Mouse (Mus musculus): ENCODE data around the gene Lpp. TPM values are rescaled to one million over a fixed set of nuclear protein-coding genes. Genes with fewer than 3 reads are reported as not detected.

Gene Lpp
- total and polyA plus RNA-seq, 3 experiments, result 0.64 to 1.2 (median 0.68) TPM

DNA sequence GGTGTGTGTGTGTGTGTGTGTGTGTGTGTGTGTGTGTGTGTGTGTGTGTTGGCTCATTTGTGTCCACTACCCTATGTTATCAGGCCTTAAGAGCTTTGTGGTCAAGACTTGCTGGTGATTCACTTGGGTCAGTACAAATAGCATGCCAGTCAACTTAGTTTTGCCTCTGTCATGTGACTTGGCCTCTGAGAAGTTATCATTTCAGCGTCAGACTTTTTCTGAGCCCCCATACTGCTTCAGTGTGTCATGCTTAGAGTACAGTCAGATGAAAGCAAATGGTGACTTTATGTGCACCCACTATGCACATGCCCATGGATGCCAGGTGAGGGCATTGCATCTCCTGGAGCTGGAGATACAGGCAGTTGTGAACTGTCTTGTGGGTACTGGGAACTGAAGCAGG lies 38.5 kb downstream of the Lpp start:
- Histone ChIP-seq H3K4me3 (replicated peaks in 1 of 3; ENCODE audit: low read depth in 2 of 3, low read length in 2 of 3, poor library complexity in 1 of 3) (no peak overlapping the region), H3K27ac (ENCODE audit: insufficient read depth, low read depth) (no peak overlapping the region), H3K79me2 (replicated peaks; ENCODE audit: control insufficient read depth, extremely low read depth, insufficient read depth, poor library complexity, severe bottlenecking) (no peaks in the 10 kb centered on the region), H3K4me2 (ENCODE audit: insufficient read depth, low read depth, poor library complexity, severe bottlenecking) (no peak overlapping the region), H3K9ac (ENCODE audit: insufficient read depth, low read depth) (no peak overlapping the region), H3K27me3 (replicated peaks) (no peaks in the 10 kb centered on the region), H3K9me3 (replicated peaks; ENCODE audit: low read length) (no peaks in the 10 kb centered on the region), H3K4me1 (ENCODE audit: control insufficient read depth in 1 of 2, insufficient read depth in 2 of 2) (peaks cover 0 to 22% of the 10 kb centered on the region in 2 experiments; a peak in 2 of 4 replicates), H3K36me3 (replicated peaks in 1 of 2; ENCODE audit: control insufficient read depth in 1 of 2, insufficient read depth in 1 of 2, low read length in 1 of 2) (no peaks in the 10 kb centered on the region)
- DNase-seq (ENCODE audit: extremely low read depth), result no peak
- dilution Hi-C loops (cut with MboI; ENCODE audit: extremely low pct_ligation_motif_present, extremely low pct_unique_long_range_greater_than_20kb, low sequenced_read_pairs) (no loop called here), in situ Hi-C loops (cut with MboI; ENCODE audit: low pct_ligation_motif_present, low pct_unique_long_range_greater_than_20kb, low sequenced_read_pairs) (no loop called here)
- no peak for TF ChIP-seq MEF2A (IDR thresholded peaks at IDR 0.05; ENCODE audit: borderline replicate concordance, low read depth, low read length)
- TF ChIP-seq ETS1 (conservative IDR thresholded peaks at IDR 0.05; ENCODE audit: low read depth, low read length), result no peak
- no peak for TF ChIP-seq ELF1 (IDR thresholded peaks at IDR 0.05; ENCODE audit: low read depth, low read length)
- TF ChIP-seq UBTF (IDR thresholded peaks at IDR 0.05; ENCODE audit: low read depth, low read length), result no peak
- TF ChIP-seq TCF12 (IDR thresholded peaks at IDR 0.05; ENCODE audit: low read depth, low read length), result no peak
- no peak for TF ChIP-seq POLR2AphosphoS2 (IDR thresholded peaks at IDR 0.05; ENCODE audit: low read depth, low read length)
- no peak for TF ChIP-seq MYC (IDR thresholded peaks at IDR 0.05; ENCODE audit: low read depth, low read length)
- no peak for TF ChIP-seq ZC3H11A (IDR thresholded peaks at IDR 0.05; ENCODE audit: low read depth, low read length)
- TF ChIP-seq BHLHE40 (IDR thresholded peaks at IDR 0.05; ENCODE audit: low read depth, low read length), result no peak
- no peak for TF ChIP-seq GABPA (IDR thresholded peaks at IDR 0.05; ENCODE audit: insufficient replicate concordance, low read depth, low read length)
- TF ChIP-seq NRF1 (IDR thresholded peaks at IDR 0.05; ENCODE audit: low read depth, low read length), result no peak
- TF ChIP-seq MXI1 (IDR thresholded peaks at IDR 0.05; ENCODE audit: low read depth, low read length), result no peak
- no peak for TF ChIP-seq SMC3 (IDR thresholded peaks at IDR 0.05; ENCODE audit: low read depth, low read length)
- TF ChIP-seq USF1 (IDR thresholded peaks at IDR 0.05; ENCODE audit: low read depth, low read length), result no peak
- no peak for TF ChIP-seq IRF4 (IDR thresholded peaks at IDR 0.05; ENCODE audit: low read depth, low read length)
- no peak for TF ChIP-seq ZNF384 (IDR thresholded peaks at IDR 0.05; ENCODE audit: low read depth, low read length)
- TF ChIP-seq USF2 (conservative IDR thresholded peaks at IDR 0.05; ENCODE audit: low read depth, low read length), result no peak
- no peak for TF ChIP-seq CTCF (conservative IDR thresholded peaks at IDR 0.05 in 1 of 2, IDR thresholded peaks at IDR 0.05 in 1 of 2; ENCODE audit: low read depth in 2 of 2, low read length in 2 of 2)
- TF ChIP-seq CHD2 (IDR thresholded peaks at IDR 0.05; ENCODE audit: low read length), result no peak

DNA sequence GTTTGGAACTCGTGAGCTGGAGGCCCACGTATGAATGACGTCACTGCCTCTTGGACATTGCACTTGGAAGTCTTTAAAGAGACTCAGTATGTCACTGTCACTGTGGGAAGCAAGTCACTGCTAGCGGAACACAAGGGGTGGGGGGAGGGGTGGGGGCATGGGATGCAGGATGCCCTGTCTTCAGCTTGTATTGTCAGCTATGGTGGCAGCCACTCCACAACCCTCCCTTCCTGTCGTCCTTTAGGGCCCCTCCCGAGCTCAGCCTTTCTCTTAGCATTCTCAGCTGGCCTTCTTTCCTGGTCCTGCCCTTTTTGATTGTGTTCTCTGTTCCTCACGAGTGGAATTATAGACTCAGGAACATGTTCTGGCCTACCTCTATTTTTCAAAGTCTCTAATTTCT lies 40.3 kb downstream of the Lpp start:
- no peaks in the 10 kb centered on the region for H3K36me3 ChIP-seq (replicated peaks in 1 of 2; ENCODE audit: control insufficient read depth in 1 of 2, insufficient read depth in 1 of 2, low read length in 1 of 2)
- H3K4me1 ChIP-seq (ENCODE audit: control insufficient read depth in 1 of 2, insufficient read depth in 2 of 2), result peaks cover 0 to 21% of the 10 kb centered on the region in 2 experiments; a peak in 2 of 4 replicates
- no peak overlapping the region for H3K9ac ChIP-seq (ENCODE audit: insufficient read depth, low read depth)
- H3K27me3 ChIP-seq (replicated peaks), result no peaks in the 10 kb centered on the region
- H3K4me3 ChIP-seq (replicated peaks in 1 of 3; ENCODE audit: low read depth in 2 of 3, low read length in 2 of 3, poor library complexity in 1 of 3), result no peak overlapping the region
- no peak for DNase-seq (ENCODE audit: extremely low read depth)
- H3K9me3 ChIP-seq (replicated peaks; ENCODE audit: low read length), result no peaks in the 10 kb centered on the region
- no peak overlapping the region for H3K4me2 ChIP-seq (ENCODE audit: insufficient read depth, low read depth, poor library complexity, severe bottlenecking)
- H3K27ac ChIP-seq (ENCODE audit: insufficient read depth, low read depth), result no peak overlapping the region
- no peaks in the 10 kb centered on the region for H3K79me2 ChIP-seq (replicated peaks; ENCODE audit: control insufficient read depth, extremely low read depth, insufficient read depth, poor library complexity, severe bottlenecking)
- in situ Hi-C loops (cut with MboI; ENCODE audit: low pct_ligation_motif_present, low pct_unique_long_range_greater_than_20kb, low sequenced_read_pairs) (no loop called here), dilution Hi-C loops (cut with MboI; ENCODE audit: extremely low pct_ligation_motif_present, extremely low pct_unique_long_range_greater_than_20kb, low sequenced_read_pairs) (no loop called here)
- no peak for TF ChIP-seq ZMIZ1 (IDR thresholded peaks at IDR 0.05; ENCODE audit: low read depth, low read length)
- TF ChIP-seq JUN (IDR thresholded peaks at IDR 0.05; ENCODE audit: insufficient read depth, low read depth, low read length), result no peak
- TF ChIP-seq TBP (conservative IDR thresholded peaks at IDR 0.05; ENCODE audit: low read depth, low read length), result no peak
- TF ChIP-seq SIN3A (IDR thresholded peaks at IDR 0.05; ENCODE audit: low read length), result no peak
- TF ChIP-seq MXI1 (IDR thresholded peaks at IDR 0.05; ENCODE audit: low read depth, low read length), result no peak
- no peak for TF ChIP-seq UBTF (IDR thresholded peaks at IDR 0.05; ENCODE audit: low read depth, low read length)
- TF ChIP-seq TCF12 (IDR thresholded peaks at IDR 0.05; ENCODE audit: low read depth, low read length), result no peak
- no peak for TF ChIP-seq CTCF (conservative IDR thresholded peaks at IDR 0.05 in 1 of 2, IDR thresholded peaks at IDR 0.05 in 1 of 2; ENCODE audit: low read depth in 2 of 2, low read length in 2 of 2)

All from CH12.LX (cell line).